Mouse (Mus musculus) thymus, adult 2 months (tissue): ENCODE data around the gene Elf1. TPM values are rescaled to one million over a fixed set of nuclear protein-coding genes. Genes with fewer than 3 reads are reported as not detected.
"Not testable (repeated sequence)": the region's sequence is repeated elsewhere in the genome, so short reads cannot be mapped to it uniquely, and the experiment has no call there.

ENCODE experiments used
- DNase-seq: peaks from one replicate; pipeline ENCODE4 v3.0.0; 2021
- H3K27ac ChIP-seq: fragments of 200-500 bp; 2 replicates; pipeline ENCODE4 v1.5.1; 2012; ENCODE audit warnings: low read length, control low read depth; ENCODE audit not compliant: control insufficient read depth, insufficient read depth
- H3K27me3 ChIP-seq: fragments of 200-500 bp; 2 replicates; pipeline ENCODE4 v1.6.1; 2012; ENCODE audit warnings: mild to moderate bottlenecking, low read length, moderate library complexity, mixed read lengths; ENCODE audit not compliant: control insufficient read depth, insufficient read depth
- H3K36me3 ChIP-seq: fragments of 200-500 bp; 2 replicates; pipeline ENCODE4 v1.6.1; 2012; ENCODE audit warnings: mild to moderate bottlenecking, low read length, moderate library complexity; ENCODE audit not compliant: control insufficient read depth, insufficient read depth
- H3K4me1 ChIP-seq: fragments of 200-500 bp; replicated peaks from 2 replicates; pipeline ENCODE4 v1.6.1; 2012; ENCODE audit warnings: low read length; ENCODE audit not compliant: control insufficient read depth, insufficient read depth
- H3K4me3 ChIP-seq: fragments of 200-500 bp; 2 replicates; pipeline ENCODE4 v1.5.1; 2012; ENCODE audit warnings: mild to moderate bottlenecking, low read length, control low read depth, moderate library complexity; ENCODE audit not compliant: control insufficient read depth, insufficient read depth
- CTCF ChIP-seq: fragments of 200-500 bp; IDR thresholded peaks from 2 replicates; pipeline ENCODE4 v1.5.1; 2012; ENCODE audit warnings: mild to moderate bottlenecking, control low read depth, low read length, moderate library complexity, borderline replicate concordance; ENCODE audit not compliant: control insufficient read depth, poor library complexity, insufficient read depth; ENCODE audit errors: extremely low read depth
- POLR2A ChIP-seq: fragments of 200-500 bp; IDR thresholded peaks from 2 replicates; pipeline ENCODE4 v1.6.1; 2012; ENCODE audit warnings: mild to moderate bottlenecking, low read length, control low read depth, moderate library complexity; ENCODE audit not compliant: control insufficient read depth, poor library complexity, insufficient read depth; ENCODE audit errors: extremely low read depth
- WGBS: fragments of 180-500 bp; shearing (Covaris S2); methylation state at CpG from one replicate; pipeline ENCODE4 v1.1.7; 2018; 5-methylcytosine and 5-hydroxymethylcytosine counted together
- polyA plus RNA-seq: library from polyadenylated mRNA; depleted of rRNA; stranded (reverse); fragments of >200 nt; gene quantifications from 2 replicates; pipeline ENCODE4 v1.2.3, GENCODE M21; 2012

Elf1 gene
- polyA plus RNA-seq, 1 experiment: 71.4 TPM

DNA sequence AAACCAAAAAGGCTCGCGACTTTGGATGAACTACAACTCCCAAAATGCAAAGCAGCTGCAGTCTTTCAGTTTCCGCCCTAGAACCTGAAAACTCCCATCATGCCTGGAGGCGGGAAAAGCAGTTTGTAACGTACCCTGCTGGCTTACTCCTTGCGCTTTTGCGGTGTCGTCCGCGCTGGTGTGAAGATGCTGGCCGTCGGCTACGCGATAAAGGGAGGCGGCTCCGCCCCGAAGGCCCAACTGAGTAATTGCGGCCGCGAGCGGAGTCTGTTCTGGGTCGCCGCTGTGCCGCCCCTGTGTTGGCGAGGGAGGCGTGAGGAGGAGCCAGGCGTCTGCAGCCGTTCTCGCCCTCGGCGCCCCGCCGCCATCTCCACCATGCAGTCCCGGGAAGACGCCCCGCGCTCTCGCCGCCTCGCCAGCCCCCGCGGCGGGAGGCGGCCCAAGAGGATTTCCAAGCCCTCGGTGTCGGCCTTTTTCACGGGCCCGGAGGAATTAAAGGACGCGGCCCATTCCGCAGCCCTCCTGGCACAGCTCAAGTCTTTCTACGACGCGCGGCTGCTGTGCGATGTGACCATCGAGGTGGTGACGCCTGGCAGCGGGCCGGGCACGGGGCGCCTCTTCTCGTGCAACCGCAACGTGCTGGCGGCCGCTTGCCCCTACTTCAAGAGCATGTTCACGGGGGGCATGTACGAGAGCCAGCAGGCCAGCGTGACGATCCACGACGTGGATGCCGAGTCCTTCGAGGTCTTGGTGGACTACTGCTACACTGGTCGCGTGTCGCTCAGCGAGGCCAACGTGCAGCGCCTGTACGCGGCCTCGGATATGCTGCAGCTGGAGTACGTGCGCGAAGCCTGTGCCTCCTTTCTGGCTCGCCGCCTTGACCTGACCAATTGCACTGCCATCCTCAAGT is 29.1 kb upstream of the Elf1 start, which contains the start of gene Kbtbd6:
Gene Kbtbd6, plus strand, starts transcription at position 155 of the 910 bp plus-strand sequence.
- TF ChIP-seq CTCF: peak; percentile 41; the same call in 1 of the 2 replicates
- WGBS: 27% methylated on average over 51 of the region's 89 CpGs

DNA sequence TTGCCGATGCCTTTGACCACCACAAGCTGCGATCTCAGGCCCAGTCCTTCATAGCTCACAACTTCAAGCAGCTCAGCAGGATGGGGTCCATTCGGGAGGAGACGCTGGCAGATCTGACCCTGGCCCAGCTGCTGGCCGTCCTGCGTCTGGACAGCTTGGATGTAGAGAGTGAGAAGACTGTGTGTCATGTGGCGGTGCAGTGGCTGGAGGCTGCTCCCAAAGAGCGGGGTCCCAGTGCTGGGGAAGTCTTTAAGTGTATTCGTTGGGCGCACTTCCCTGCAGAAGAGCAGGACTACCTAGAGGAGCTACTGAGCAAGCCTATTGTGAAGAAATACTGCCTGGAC is 28.4 kb upstream of the Elf1 start:
- DNase-seq, H3K27ac ChIP-seq, H3K36me3 ChIP-seq, H3K4me3 ChIP-seq, H3K27me3 ChIP-seq, H3K4me1 ChIP-seq: not testable (repeated sequence)
- 95% methylated on average over 8 of the region's 10 CpGs for WGBS

More for the DNA sequence above, 29.1 kb upstream of the Elf1 start, which contains the start of gene Kbtbd6:
- not testable (repeated sequence) for H3K27ac ChIP-seq, H3K36me3 ChIP-seq, H3K4me1 ChIP-seq, H3K27me3 ChIP-seq
- peak within 1 kb of the TSS; percentile 68 for H3K4me3 ChIP-seq
- peak; percentile 79 for DNase-seq

DNA sequence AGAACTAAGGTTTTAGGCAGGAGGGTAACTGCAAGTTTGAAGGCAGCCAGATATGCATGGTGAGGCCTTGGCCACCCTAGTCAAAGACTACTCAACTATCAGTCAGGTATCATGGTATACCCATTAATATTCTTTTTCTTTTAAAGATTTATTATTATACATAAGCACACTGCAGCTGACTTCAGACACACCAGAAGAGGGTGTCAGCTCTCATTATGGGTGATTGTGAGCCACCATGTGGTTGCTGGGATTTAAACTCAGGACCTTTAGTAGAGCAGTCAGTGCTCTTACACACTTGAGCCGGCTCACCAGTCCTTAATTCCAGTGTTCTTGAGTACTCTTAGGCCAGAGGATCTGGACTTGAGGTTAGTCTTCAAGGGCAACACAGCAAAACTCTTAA is 20.6 kb upstream of the Elf1 start:
- Histone ChIP-seq H3K36me3 (peaks cover 29% of the 10 kb centered on the region), H3K27me3 (no peaks in the 10 kb centered on the region), H3K4me1 (no peaks in the 10 kb centered on the region), H3K27ac (no peak overlapping the region), H3K4me3 (no peak overlapping the region)
- WGBS: 92% methylated on average over 1 of the region's 1 CpGs
- DNase-seq: no peak
- TF ChIP-seq CTCF: no peak
- no peak for TF ChIP-seq POLR2A

DNA sequence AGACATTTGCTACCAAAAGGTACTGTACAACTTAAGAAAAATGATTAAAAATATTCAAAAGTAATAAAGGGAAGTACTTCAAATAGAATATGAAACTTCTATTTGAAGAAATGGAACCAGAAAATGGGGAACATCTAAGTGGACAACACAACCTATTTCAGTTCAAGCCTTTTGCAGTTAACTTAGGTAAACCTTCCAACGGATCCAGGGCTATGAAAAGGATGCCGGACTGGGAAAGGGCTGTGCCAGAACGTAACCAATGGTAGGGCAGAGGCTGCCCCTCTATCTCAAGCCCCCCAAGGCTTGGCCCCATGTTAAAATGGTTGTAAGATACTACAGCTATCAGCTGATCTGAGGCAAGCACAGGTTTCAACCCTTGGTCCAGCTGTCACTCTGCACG is 20.0 kb upstream of the Elf1 start:
- peaks cover 35% of the 10 kb centered on the region for H3K36me3 ChIP-seq
- WGBS: 93% methylated on average over 4 of the region's 4 CpGs
- DNase-seq: no peak
- H3K27ac ChIP-seq: no peak overlapping the region
- H3K4me1 ChIP-seq: no peaks in the 10 kb centered on the region
- no peaks in the 10 kb centered on the region for H3K27me3 ChIP-seq
- TF ChIP-seq POLR2A: no peak
- no peak for TF ChIP-seq CTCF
- H3K4me3 ChIP-seq: no peak overlapping the region

DNA sequence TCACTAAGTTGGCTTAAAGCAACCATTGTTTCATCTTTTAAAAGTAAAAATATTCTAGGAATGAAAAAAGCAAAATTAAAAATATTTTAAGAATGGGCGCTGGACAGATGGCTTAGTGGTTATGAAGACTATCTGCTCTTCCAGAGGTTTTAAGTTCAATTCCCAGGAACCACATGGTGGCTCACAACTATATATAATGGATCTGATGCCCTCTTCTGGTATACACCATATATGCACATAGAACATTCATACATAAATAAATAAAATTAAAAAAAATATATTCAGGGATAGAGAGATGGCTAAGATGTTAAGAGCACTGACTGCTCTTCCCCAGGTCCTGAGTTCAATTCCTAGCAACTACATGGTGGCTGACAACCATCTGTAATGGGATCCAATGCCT is 15.4 kb upstream of the Elf1 start:
- WGBS: 100% methylated on average over 1 of the region's 1 CpGs
- H3K4me1 ChIP-seq: no peaks in the 10 kb centered on the region
- no peak for DNase-seq
- TF ChIP-seq CTCF: no peak
- no peak for TF ChIP-seq POLR2A
- H3K36me3 ChIP-seq: peaks cover 64% of the 10 kb centered on the region
- H3K4me3 ChIP-seq: no peak overlapping the region
- no peak overlapping the region for H3K27ac ChIP-seq
- no peaks in the 10 kb centered on the region for H3K27me3 ChIP-seq

DNA sequence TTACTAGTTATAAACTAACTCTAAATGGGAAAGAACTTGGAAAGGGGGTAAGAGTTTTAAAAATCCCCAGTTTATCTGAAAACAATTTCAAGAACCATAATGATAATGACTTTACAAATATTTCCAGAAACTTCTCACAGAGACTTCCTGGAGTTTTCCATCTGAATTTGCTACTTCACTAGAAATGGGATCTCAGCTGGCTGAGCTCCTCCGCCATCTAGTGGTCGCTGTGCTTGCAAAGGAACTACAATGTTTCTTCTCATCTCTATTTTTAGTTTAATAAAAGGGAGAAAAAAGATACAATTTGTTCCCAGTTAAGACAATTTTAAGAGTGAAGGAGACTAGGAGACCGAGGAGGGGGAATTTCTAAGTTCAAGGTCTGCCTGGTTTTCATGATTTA is 13.4 kb upstream of the Elf1 start:
- H3K4me1 ChIP-seq: no peaks in the 10 kb centered on the region
- WGBS: 33% methylated on average over 3 of the region's 3 CpGs
- H3K36me3 ChIP-seq: peaks cover 67% of the 10 kb centered on the region
- no peak overlapping the region for H3K4me3 ChIP-seq
- peak; percentile 38 for DNase-seq
- TF ChIP-seq POLR2A: no peak
- TF ChIP-seq CTCF: no peak
- H3K27ac ChIP-seq: no peak overlapping the region
- no peaks in the 10 kb centered on the region for H3K27me3 ChIP-seq

DNA sequence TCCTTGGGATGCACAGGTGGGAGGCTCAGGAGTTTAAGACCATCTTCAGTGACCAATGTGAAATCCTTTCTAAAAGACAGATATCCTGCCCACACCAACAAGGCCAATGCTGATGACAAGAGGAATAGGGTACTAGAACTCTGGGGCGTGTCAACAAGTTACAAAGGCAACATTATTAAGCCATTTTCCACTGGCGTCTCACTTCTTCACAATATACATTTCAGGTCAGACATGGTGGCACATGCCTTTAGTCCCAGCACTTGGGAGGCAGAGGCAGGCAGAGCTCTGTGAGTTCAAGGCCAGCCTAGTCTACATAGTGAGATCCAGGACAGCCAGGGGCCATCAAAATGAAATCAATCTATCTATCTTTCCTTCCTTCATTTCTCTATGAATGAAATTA is 7.6 kb upstream of the Elf1 start:
- WGBS: 99% methylated on average over 2 of the region's 2 CpGs
- Histone ChIP-seq H3K4me1 (no peaks in the 10 kb centered on the region), H3K27me3 (no peaks in the 10 kb centered on the region), H3K27ac (no peak overlapping the region), H3K36me3 (peaks cover 56% of the 10 kb centered on the region), H3K4me3 (no peak overlapping the region)
- DNase-seq: no peak
- TF ChIP-seq POLR2A (no peak), CTCF (no peak)
